Mouse (Mus musculus) liver, adult (tissue): ENCODE measurements around the gene Avil.

Experiments
- GATA4 ChIP-seq: IDR thresholded peaks from 2 replicates; pipeline ENCODE4 v1.6.1; 2014; ENCODE audit warnings: mild to moderate bottlenecking, low read length; ENCODE audit not compliant: insufficient replicate concordance

Gene Avil

DNA sequence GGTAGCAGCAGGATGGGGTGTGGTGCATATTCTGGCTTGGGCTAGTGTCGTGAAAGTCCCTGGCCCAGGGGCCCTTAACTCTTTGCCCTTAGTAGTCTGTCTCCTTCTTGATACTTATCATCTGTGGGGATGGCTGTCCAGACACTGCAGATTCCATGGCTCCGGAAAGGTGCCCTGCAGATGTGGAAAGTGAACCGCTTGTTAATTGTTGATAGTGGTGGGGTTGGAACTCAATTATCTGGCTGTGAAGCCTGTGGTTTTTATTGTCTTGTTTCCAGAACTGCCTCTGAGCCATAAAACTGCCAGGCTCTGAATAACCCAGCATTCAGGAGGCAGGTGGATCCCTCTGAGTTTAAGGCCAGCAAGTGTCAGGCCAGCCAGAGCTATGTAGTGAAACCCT, 8.8 kb upstream of the Avil start:
- no peak for TF ChIP-seq GATA4

DNA sequence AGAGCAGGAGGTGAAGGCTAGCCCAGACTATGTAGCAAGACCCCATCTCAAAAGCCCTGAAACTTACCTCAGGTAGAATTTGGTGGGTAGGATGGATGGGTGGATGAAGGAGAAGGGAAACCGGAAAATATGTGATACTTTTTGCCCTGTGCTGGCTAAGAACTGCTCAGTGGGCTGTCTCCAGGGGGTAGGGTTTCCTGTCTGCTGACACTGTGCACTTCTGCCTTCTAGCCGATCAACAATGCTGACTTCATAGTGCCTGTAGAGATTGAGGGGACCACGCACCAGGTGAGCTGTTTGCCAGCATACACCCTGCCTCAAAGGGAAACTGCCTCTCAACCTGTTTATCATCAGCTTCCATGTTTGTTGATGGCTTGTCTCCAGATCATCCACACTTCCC, 6.9 kb upstream of the Avil start:
- no peak for TF ChIP-seq GATA4

DNA sequence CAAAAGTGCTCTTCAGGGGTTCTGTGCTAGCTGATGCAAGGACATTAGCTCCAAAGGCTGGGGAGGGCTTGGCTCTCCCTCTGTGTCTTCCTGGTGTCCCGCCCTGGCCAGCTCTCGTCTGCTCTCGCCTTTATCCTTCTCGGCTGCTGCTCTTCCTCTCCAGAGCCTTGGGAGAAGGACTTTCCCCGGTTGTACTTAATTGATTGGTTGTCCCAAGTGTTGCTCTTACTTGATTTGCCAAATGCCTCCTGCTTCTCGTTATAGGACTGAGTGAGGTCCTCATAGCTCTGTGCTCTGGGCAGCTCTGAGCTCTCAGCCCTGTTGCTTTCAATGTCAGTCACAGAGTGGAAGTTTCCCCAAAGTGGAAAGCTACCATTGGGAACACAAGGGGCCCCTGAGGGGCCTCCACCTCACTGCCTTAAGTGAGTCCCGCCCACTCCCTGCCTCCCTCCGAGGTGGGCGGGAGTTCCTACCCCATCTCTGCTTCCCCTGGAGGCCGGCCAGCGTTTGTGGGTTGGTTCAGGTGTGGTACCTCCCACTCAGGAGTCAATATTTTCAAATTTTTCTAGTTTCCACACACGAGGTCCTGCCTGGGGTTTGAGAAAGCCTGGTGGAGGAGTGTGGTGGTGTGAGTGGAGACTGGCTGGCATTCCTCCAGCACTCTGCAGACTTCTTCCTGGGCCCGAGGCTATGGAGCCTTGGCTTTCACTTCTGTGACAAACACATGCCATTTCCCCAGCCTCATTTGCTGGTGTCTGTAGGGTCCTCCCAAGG, 3.0 kb upstream of the Avil start:
- no peak for TF ChIP-seq GATA4

DNA sequence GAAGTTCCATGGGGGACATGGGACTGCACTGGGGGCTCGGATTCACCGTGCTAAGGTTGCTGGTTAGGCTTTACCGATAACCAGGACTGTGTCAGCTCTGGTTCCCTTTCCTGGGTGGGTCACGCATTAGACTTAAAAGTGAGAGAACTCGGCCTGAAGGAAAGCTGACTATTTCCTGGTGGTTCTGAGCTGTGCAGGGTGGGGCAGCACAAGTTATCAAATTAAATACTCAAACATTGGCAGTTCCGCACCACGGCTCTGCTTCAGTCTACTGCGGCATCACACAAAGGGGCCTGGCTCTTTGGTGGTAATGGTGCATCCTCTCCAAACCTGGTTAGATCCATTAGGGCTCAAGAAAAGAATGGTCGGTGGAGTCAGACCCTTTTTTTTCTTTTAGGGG, 788 bp downstream of the Avil start:
- no peak for TF ChIP-seq GATA4

DNA sequence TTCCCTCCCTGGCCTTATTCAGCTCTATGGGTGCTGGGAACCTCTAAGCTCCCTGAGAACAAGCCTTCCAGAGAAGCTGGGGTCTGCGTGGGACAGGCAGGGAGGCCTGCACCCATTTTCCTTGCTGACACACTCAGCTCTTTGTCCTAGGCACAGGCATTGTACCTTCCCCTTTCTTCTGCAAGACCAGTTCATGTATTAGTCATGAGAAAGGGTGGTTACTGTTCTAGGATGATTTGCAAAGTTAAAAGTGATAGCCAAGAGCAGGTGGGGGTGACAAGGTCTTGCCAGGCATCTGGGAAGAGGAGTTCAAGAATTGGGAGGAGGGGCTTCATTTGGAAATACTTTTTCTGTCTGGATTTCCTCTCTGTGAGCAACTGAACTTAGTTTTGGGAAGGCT, 1.5 kb downstream of the Avil start:
- TF ChIP-seq GATA4: no peak

DNA sequence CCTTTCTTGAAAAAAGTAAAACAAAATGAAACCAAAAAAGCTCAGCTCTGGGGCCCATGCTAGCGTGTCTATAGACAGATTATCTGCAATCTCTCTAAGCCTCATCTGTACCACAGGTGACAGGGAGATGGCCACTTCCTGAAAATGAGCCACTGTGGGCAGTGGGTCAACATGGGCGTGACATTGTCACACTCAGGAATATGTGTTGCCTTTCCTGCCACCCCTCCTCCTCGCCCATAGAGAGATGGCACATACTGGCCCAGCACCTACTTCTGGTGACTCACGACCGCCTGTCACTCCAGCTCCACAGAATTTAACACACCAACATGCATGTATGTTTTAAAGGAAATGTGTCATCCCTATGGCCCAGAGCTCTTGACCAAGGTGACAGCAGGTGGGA, 2.3 kb downstream of the Avil start:
- TF ChIP-seq GATA4: no peak

DNA sequence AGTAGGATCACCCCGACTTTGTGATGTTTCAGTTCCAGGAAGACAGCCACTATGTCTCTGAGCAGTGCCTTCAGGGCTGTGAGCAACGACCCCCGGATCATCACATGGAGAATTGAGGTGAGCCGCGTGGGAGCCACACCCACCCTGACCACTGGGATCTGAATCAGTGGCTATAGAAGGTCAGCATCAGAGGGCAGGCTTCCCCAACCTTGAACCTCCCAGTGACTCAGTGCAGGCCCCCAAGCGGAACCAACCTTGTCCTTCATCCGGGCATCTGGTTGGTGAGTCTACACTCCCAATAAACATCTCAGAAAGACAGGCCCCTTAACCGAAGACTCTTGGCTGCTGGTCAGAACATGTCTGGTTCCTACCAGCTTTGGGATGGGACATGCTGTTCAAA, 2.8 kb downstream of the Avil start:
- no peak for TF ChIP-seq GATA4

DNA sequence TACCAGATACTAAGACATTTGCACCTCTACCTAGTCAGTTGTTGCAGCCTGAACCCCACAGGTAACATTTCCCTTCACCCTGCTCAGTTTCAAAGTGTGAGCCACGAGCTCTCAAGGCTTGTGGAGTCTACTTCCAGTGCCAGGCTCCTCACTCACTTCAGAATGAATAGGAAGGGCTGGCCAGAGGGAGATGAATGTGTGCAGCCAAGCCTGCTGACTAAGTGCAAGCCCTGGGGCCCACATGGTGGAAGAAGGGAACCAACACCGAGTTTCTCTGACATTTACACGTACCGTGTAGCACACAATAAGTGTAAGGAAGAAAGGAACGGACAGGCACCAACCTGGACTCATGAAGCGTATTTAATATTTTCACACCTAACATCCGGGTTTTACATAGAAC, 3.3 kb downstream of the Avil start:
- no peak for TF ChIP-seq GATA4

DNA sequence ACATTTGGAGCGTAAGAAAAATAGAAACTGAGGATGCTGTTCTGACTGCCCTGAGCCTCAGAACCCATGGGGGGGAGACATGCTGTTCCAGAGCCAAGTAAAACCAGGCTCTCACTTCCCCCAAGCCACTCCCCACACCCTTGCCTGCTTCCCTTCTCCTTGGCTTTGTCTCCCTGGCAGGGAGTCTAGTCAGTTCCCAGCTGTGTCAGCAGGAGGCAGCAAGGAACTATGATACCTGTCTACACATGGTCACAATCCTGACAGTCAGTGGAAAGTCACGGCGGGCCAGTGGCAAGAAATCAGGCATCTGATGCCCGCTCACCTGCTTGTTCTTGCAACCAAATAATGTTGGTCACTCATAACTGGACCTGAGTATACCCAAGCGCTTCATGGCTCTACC, 16.0 kb downstream of the Avil start:
- no peak for TF ChIP-seq GATA4

DNA sequence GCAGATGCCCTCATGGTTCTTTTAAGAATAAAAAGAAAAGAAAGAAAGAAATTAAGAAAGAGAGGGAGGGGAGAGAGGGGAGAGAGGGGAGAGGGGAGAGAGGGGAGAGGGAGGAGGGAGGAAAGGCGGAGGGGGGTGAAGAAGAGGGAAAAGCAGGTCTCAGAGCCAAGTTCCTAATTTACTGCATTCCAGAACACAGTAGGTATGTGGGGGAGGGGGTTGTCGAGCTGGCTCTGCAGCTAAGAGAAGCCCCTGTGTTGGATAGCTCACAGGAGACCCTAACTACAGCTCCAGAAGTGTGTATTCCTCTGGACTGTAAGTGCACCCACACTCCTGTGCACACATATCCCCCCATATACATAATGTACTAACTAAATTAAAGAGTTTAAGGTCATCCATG, 16.6 kb downstream of the Avil start:
- TF ChIP-seq GATA4: no peak

DNA sequence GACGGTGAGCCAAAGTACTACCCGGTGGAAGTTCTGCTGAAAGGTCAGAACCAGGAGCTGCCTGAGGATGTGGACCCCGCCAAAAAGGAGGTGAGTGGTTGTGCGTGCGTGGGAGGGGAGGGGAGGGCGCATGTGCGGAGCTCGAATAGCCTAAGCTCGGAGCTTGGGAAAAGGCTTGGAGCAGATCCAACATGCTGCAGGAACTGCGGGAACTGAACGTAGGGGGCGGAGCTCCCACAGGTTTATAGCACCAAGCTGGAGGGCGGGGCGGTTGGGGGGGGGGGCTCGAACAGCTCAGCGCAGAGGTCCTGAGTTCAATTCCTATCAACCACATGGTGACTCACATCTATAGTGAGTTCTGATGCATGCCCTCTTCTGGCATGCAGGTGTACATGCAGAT, 17.9 kb downstream of the Avil start:
- no peak for TF ChIP-seq GATA4

DNA sequence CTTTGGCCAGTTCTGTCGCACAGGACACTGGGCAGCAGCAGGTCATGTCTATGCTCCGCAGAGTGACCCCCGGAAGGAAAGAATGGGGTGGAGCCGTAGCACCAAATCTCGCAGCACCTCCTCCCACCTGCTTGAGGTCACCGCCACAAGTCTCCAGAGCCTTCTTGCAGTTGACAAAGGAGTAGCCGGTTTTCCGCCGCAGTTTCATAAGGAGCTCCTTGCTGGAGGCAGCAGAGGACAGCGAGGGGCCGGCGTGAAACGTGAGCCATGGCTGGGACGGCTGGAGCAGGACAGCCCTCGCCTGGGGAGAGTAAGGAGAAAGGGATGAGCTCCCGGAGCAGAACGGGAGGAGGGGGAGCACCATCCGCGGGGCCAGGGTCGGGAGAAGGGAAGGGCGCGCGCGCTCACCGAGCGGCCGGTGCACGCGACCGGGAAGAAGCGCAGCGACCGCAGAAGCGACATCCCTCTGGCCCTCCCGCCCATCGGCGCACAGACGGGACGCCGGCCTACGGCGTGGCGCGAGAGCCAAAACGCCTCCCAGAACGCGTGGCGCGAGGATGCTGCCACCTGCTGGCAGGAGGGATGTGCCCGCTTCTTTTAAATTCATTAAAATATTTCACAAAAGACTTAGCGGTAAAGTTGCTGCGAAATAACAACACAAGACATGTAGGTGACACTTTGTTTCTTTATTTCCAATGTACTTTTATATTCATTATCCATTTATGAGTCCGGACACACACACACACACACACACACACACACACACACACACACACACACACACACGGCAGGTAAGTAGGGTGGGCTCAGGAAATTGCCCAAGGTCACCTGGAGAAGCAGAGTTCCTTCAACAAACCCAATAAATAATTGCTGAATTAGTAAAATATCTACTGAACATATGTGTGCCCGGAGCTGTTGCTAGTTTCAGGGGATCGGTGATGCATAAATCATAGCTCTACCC, 30.1 kb downstream of the Avil start, which contains the start of gene Tsfm:
Gene Tsfm, minus strand, starts transcription at position 505 of the 961 bp plus-strand sequence.
- TF ChIP-seq GATA4: peak; percentile 35; the same call in 1 of the 2 replicates

DNA sequence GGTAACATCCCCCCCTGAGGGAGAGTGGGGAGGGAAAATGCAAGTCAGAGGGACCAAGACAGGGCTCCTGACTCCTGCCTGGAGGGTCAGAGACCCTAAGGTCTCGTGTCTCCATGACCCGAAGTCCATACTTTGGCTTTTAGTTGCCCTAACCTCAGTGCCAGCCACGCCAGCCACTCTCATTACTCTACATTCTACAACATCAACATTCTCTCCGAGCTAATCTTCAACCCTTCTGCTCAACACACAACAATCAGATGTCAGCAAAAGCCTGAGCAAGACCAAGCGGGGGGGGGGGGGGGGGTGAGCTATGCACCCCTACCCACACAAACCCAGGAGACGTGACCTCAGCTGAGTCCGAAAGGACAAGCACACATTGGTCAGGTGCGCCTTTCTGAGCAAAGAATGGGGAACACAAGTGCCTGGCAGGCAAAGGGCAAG, 32.8 kb downstream of the Avil start:
- TF ChIP-seq GATA4: no peak

DNA sequence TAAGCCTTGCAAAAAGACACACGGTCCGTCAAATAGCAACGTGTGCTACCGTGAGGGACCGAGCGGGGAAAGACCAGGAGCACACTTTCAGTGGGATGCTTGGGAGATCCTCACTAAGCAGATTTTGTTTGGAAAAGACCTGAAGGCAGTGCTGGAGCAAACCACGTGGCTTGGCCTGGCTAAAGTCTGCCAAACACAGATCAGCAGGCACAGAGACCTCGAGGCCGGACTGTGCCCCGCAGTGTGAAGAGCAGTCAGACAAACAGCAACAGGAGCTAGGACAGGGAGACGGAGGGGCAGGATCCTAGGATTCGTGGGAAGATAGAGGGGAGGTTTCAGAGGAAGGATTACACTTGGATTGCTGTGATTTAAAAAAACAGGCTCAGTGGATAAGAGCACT, 35.8 kb downstream of the Avil start:
- no peak for TF ChIP-seq GATA4

DNA sequence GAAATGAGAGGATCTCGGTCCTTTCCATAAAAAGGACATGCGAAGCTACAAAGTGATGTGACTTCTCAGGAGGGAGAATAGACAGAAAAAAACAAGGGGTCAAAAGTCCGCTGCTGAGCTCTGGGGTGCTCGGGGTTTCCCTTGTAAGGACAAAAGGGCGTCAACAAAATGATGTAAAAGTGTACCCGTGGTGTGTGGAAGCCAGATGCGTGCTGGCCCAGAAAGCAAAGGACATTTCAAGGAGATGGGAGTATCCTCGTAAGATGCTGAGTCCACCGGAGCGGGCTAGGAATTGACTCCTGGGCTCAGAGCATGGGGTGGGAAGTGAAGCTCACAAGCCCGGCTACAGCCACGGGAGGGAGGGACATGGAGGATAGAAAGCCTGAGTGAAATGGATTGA, 37.1 kb downstream of the Avil start:
- TF ChIP-seq GATA4: no peak
